Mouse (Mus musculus): ENCODE measurements around the gene Insrr. TPM values are rescaled to one million over a fixed set of nuclear protein-coding genes. Genes with fewer than 3 reads are reported as not detected.
"Not testable (repeated sequence)": the region's sequence is repeated elsewhere in the genome, so short reads cannot be mapped to it uniquely, and the experiment has no call there.

Gene Insrr
- polyA plus RNA-seq, 1 experiment from 2014 or later: 1.4 TPM

DNA sequence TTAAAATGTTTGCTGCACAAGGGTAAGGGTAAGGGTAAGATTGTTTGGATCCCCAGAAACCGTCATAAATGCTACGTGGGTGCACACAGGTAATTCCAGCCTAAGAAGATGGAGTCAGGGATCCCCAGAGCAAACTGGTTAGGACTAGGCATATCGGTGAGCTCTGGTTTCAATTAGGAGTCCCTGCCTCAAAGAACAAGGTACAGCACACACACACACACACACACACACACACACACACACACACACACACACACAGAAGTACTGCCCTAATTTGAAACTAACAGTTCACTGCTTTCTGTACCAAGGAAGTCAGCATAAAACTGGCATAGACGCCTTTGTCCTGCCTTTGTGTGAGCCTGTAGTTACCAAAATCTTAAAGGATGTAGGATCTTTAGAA is 15.7 kb downstream of the Insrr start:
- Histone ChIP-seq H3K36me3 (no peaks in the 10 kb centered on the region), H3K4me3 (no peak overlapping the region), H3K27ac (no peak overlapping the region), H3K4me1 (replicated peaks) (peaks cover 15% of the 10 kb centered on the region), H3K9ac (no peak overlapping the region), H3K4me2 (no peak overlapping the region), H3K9me3 (no peaks in the 10 kb centered on the region), H3K27me3 (peaks cover 81% of the 10 kb centered on the region)
- 76% methylated on average over 4 of the region's 4 CpGs for WGBS
- no peak for ATAC-seq (ENCODE audit: low FRiP score)

DNA sequence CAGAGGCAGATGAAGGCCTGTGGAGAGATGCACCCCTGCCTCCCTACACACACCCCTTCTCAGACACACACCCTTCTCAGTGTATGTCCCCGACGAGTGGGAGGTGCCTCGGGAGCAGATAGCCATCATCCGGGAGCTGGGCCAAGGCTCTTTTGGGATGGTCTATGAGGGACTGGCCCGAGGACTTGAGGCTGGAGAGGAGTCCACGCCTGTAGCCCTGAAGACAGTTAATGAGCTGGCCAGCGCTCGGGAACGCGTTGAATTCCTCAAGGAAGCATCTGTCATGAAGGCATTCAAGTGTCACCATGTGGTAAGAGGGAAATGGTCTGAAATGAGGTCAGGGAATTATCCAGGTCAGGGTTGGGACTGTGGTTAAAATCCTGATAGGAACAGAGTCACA is 16.1 kb downstream of the Insrr start:
- no peak overlapping the region for H3K9ac ChIP-seq
- no peaks in the 10 kb centered on the region for H3K9me3 ChIP-seq
- H3K27ac ChIP-seq: no peak overlapping the region
- no peak overlapping the region for H3K4me3 ChIP-seq
- peaks cover 76% of the 10 kb centered on the region for H3K27me3 ChIP-seq
- 56% methylated on average over 10 of the region's 10 CpGs for WGBS
- no peaks in the 10 kb centered on the region for H3K36me3 ChIP-seq
- no peak overlapping the region for H3K4me2 ChIP-seq
- peaks cover 15% of the 10 kb centered on the region for H3K4me1 ChIP-seq (replicated peaks)
- no peak for ATAC-seq (ENCODE audit: low FRiP score)

DNA sequence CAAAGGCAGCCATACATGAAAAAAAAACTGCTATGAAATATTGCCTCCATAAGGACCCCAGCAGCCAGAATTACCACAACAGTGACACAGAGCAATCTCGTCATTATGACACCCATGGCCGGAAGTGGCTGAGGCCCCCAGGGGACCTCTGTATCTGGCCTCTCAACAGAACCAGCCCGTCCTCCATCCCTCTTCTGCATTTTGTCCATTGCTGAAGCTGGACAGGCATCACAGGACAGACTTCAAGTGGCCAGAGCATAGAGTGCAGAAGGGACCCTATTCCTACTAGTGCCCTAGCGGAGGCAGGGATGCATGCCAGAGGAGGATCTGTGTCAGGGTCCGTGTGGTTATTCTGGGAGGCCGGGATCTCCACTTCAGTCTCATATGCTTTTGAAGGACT is 19.4 kb downstream of the Insrr start:
- WGBS: 70% methylated on average over 6 of the region's 6 CpGs
- 0 out of 2 replicates have a peak overlapping the region, but pooled peaks have one; percentile 39 for H3K9ac ChIP-seq
- H3K27me3 ChIP-seq: peaks cover 50% of the 10 kb centered on the region
- no peak overlapping the region for H3K4me2 ChIP-seq
- H3K27ac ChIP-seq: no peak overlapping the region
- H3K4me1 ChIP-seq (replicated peaks): peaks cover 9% of the 10 kb centered on the region; the same call in 1 of the 2 replicates
- H3K36me3 ChIP-seq: no peaks in the 10 kb centered on the region
- no peak for ATAC-seq (ENCODE audit: low FRiP score)
- H3K9me3 ChIP-seq: no peaks in the 10 kb centered on the region
- H3K4me3 ChIP-seq: no peak overlapping the region

DNA sequence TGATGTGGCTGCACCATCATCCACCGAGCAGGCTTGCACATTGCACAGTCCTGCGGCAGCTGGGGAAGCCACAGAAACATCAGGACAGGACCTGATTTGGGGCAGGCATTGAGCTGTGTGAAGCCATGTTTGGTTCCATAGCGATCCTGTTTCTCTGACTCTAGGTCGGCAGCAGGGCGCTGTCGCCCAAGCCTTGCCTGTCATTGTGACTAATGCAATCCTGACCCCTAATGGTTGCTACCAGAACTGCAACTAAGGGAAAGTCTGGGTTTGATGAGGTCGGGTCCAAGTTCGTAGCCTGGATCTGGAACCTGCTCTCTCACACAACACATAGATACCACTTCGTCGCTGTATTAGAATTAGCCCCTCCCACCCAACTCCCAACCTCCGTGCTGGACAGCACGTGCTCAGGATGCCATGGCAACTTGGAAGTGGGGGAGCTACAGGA is 19.9 kb downstream of the Insrr start:
- no peak overlapping the region for H3K4me3 ChIP-seq
- H3K4me2 ChIP-seq: no peak overlapping the region; the same call in 1 of the 2 replicates
- H3K9me3 ChIP-seq: no peaks in the 10 kb centered on the region
- WGBS: 7% methylated on average over 12 of the region's 12 CpGs
- peaks cover 9% of the 10 kb centered on the region; the same call in 1 of the 2 replicates for H3K4me1 ChIP-seq (replicated peaks)
- ATAC-seq (ENCODE audit: low FRiP score): peak; percentile 41
- no peaks in the 10 kb centered on the region for H3K36me3 ChIP-seq
- H3K27me3 ChIP-seq: peaks cover 45% of the 10 kb centered on the region
- no peak overlapping the region for H3K27ac ChIP-seq
- H3K9ac ChIP-seq: 0 out of 2 replicates have a peak overlapping the region, but pooled peaks have one; percentile 39

DNA sequence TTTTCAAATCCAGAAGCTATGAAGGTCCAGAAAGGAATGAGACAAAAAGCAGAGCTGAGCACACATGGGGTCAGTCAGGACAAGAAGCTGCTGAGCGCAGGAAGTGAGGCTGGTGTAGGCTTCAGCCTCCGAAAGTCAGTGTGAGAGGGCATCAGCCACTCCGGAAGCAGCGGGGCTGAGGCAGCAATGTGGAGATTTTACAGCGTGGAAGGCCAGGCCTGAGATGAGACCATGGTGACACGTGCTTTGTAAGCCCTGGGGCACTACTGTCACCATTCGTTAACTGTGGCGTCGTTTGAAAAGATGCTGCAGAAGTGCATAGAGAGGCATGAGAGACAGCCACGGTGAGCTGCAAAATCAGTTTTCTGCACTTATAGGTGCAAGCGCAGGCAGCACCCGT is 21.5 kb downstream of the Insrr start:
- Histone ChIP-seq H3K4me2 (no peak overlapping the region), H3K9ac (no peak overlapping the region), H3K27ac (no peak overlapping the region), H3K4me3 (no peak overlapping the region), H3K4me1 (replicated peaks) (peaks cover 9% of the 10 kb centered on the region; the same call in 1 of the 2 replicates), H3K36me3 (no peaks in the 10 kb centered on the region), H3K27me3 (peaks cover 40% of the 10 kb centered on the region), H3K9me3 (no peaks in the 10 kb centered on the region)
- ATAC-seq (ENCODE audit: low FRiP score): no peak
- WGBS: 52% methylated on average over 12 of the region's 12 CpGs

DNA sequence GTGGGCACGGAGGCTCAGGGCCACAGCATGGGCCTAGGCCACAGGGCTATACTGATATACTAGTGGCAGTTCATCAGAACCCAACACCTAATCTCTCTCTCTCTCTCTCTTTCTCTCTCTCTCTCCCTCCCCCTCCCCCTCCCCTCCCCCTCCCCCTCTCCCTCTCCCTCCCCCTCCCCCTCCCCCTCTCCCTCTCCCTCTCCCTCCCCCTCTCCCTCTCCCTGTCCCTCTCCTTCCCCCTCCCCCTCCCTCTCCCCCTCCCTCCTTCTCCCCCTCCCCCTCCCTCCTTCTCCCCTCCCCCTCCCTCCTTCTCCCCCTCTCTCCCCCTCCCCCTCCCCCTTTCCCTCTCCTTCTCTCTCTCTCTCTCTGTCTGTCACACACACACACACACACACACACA is 27.5 kb downstream of the Insrr start, which contains the start of gene Pear1:
Pear1 (minus strand) TSS at position 101 of the 400 bp plus-strand sequence.
- not testable (repeated sequence) for ATAC-seq (ENCODE audit: low FRiP score); H3K9ac ChIP-seq; H3K4me1 ChIP-seq (replicated peaks); H3K27me3 ChIP-seq; H3K36me3 ChIP-seq; H3K9me3 ChIP-seq; H3K4me2 ChIP-seq; H3K4me3 ChIP-seq; H3K27ac ChIP-seq
- WGBS: 75% methylated on average over 1 of the region's 1 CpGs

DNA sequence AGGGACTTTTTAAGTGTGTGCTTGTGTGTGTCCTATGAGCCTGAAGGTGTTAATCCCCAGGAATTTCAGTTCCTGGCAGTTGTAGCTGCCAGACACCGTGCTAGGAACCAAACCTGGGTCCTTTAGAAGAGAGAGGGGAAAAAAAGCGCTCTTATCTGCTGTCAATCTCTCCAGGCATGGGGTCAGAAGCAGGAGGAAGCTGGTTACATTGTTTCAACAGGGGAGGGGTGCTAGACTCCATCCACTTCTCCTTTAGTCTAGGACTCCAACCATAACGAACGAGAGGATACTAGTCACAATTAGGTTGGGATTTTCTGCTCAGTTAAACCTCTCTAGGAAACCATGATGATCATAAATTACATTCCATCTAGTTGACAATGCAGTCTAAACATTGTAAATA is 31.7 kb downstream of the Insrr start:
- no peak overlapping the region for H3K27ac ChIP-seq
- no peak overlapping the region for H3K4me3 ChIP-seq
- no peak overlapping the region for H3K9ac ChIP-seq
- no peak overlapping the region for H3K4me2 ChIP-seq
- no peaks in the 10 kb centered on the region for H3K9me3 ChIP-seq
- no peaks in the 10 kb centered on the region for H3K27me3 ChIP-seq
- H3K4me1 ChIP-seq (replicated peaks): no peaks in the 10 kb centered on the region
- no peaks in the 10 kb centered on the region for H3K36me3 ChIP-seq
- no peak for ATAC-seq (ENCODE audit: low FRiP score)
- whole genome bisulfite sequencing: 53% methylated on average over 4 of the region's 4 CpGs

DNA sequence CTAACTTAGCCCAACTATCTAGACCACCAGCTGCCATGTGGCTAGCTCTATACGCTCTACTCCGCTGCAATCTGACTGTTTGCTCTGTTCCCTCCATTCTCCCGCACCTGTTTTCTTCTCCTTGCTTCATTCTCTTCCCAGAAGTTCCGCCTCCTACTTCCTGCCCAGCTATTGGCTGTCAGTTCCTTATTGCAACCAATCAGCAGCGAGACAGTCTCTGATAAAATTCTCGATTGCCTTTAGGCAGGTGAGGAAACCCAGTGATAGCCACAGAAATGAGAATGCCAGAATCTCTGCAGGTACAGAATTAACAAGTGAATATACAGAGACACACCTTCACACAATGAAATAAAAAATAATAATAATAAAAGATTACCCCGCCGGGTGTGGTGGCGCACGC is 32.3 kb downstream of the Insrr start:
- WGBS: 53% methylated on average over 10 of the region's 10 CpGs
- Histone ChIP-seq H3K4me1 (replicated peaks) (no peaks in the 10 kb centered on the region), H3K9ac (no peak overlapping the region), H3K36me3 (no peaks in the 10 kb centered on the region), H3K4me3 (no peak overlapping the region), H3K4me2 (no peak overlapping the region), H3K27me3 (no peaks in the 10 kb centered on the region), H3K9me3 (no peaks in the 10 kb centered on the region), H3K27ac (no peak overlapping the region)
- no peak for ATAC-seq (ENCODE audit: low FRiP score)

DNA sequence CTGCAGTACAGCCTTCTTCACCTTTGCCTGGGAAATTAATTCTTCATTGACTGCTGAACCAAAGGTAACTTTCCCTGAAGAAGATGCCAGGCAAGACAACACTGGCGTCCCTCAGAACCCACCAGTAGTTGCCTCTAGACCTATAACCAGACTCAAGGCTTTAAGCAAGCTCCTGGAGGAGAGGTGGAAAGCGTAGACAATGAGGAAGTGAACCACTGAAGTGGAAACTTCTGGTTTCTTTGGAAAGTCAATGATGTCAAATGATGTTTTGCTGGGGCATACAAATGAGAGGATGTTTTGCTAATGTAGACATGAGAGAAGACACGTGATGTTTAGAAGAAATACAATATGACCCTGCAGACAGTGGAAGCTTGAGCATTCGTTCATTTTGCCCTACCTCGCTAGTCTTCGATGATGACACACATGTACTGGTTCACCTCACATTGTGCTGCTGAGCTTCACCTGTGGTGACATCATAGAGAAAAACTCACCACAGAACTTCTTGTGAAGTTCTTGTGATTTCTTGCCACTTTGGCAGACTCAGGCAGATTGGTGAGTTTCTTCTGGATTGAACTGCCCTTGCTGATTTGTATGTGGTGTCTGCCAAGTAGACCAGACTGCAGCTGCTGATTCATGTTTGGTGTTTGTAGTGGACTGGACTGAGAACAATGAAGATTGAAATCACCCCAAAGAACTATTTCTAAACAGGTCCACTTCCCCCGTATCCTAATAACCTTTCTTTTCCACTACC is 35.5 kb downstream of the Insrr start:
- Histone ChIP-seq H3K9me3 (no peaks in the 10 kb centered on the region), H3K36me3 (no peaks in the 10 kb centered on the region)
- 86% methylated on average over 7 of the region's 7 CpGs for WGBS

DNA sequence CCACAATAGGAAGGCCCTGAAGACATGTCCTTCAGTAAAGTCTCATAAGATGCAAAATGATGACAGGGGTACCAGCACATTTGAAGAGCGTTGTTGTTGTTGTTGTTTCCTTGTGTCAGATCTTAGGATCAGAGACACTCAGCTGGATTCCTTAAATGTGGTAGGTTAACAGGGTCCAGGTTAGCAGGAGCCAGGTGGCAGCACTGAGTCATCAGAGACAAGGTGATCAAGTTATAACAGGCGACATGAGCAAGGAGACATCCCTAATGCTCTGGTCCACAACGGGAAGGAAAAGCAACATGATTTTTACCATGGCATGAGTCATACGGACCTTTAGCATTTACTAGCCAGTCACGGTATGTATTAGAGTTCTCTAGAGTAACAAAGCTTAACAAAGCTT is 36.7 kb downstream of the Insrr start:
- WGBS: 73% methylated on average over 5 of the region's 5 CpGs
- H3K36me3 ChIP-seq: no peaks in the 10 kb centered on the region
- H3K4me2 ChIP-seq: no peak overlapping the region
- H3K27me3 ChIP-seq: 0 out of 2 replicates have a peak, but pooled peaks cover 2% of the 10 kb centered on the region
- no peak overlapping the region for H3K4me3 ChIP-seq
- no peak overlapping the region for H3K27ac ChIP-seq
- H3K4me1 ChIP-seq (replicated peaks): no peaks in the 10 kb centered on the region
- no peaks in the 10 kb centered on the region for H3K9me3 ChIP-seq
- no peak for ATAC-seq (ENCODE audit: low FRiP score)
- no peak overlapping the region for H3K9ac ChIP-seq

More for the DNA sequence above, 35.5 kb downstream of the Insrr start:
- no peak overlapping the region for H3K27ac ChIP-seq
- no peak overlapping the region for H3K4me2 ChIP-seq
- 0 out of 2 replicates have a peak, but pooled peaks cover under 1% of the 10 kb centered on the region for H3K27me3 ChIP-seq
- H3K4me3 ChIP-seq: no peak overlapping the region
- H3K9ac ChIP-seq: no peak overlapping the region
- no peak for ATAC-seq (ENCODE audit: low FRiP score)
- H3K4me1 ChIP-seq (replicated peaks): no peaks in the 10 kb centered on the region

DNA sequence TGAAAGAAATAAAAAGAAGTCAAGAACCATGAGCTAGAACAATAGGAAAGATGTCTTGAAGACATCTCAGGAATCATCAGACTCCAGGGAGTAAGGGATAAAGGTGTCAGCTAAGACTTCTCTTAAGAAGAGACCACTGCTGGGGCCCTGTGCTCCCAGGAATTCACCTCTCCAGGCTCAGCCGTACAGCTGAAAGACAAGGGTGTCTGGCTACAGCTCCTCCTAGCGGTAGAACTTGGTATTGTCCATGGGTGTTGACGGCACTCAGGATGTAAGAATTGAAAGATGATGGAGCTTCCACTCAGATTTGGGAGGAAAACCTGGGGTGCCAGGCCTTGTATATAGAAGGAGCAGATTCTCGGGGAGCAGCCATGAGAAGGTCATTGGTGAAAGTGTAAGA is 41.9 kb downstream of the Insrr start:
- Histone ChIP-seq H3K4me1 (replicated peaks) (no peaks in the 10 kb centered on the region), H3K9me3 (no peaks in the 10 kb centered on the region), H3K4me2 (no peak overlapping the region), H3K4me3 (no peak overlapping the region), H3K27me3 (0 out of 2 replicates have a peak, but pooled peaks cover 5% of the 10 kb centered on the region), H3K27ac (no peak overlapping the region), H3K36me3 (no peaks in the 10 kb centered on the region), H3K9ac (no peak overlapping the region)
- ATAC-seq (ENCODE audit: low FRiP score): no peak
- WGBS: under 1% methylated on average over 4 of the region's 4 CpGs

DNA sequence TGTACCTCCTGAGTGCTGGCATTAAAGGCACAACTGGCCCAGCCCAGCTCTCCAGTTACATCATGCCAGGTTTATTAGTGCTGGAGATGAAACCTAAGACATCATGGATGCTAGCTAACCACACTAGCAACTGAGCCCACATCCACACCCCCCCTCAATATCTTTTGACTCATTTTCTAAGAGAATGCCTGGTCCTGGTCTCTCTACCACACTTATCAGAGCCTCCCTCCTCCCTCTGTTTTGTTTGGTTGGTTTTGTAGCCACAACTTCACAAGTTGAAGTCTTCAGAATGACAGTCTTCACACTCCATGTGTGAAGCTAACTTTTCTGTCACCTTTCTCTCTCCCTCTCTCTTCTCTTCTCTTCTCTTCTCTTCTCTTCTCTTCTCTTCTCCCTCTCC is 44.1 kb downstream of the Insrr start:
- 0 out of 2 replicates have a peak, but pooled peaks cover 5% of the 10 kb centered on the region for H3K27me3 ChIP-seq
- no peak overlapping the region for H3K9ac ChIP-seq
- ATAC-seq (ENCODE audit: low FRiP score): no peak
- no peaks in the 10 kb centered on the region for H3K4me1 ChIP-seq (replicated peaks)
- no peaks in the 10 kb centered on the region for H3K36me3 ChIP-seq
- no peak overlapping the region for H3K4me3 ChIP-seq
- H3K27ac ChIP-seq: no peak overlapping the region
- H3K4me2 ChIP-seq: no peak overlapping the region
- H3K9me3 ChIP-seq: no peaks in the 10 kb centered on the region

DNA sequence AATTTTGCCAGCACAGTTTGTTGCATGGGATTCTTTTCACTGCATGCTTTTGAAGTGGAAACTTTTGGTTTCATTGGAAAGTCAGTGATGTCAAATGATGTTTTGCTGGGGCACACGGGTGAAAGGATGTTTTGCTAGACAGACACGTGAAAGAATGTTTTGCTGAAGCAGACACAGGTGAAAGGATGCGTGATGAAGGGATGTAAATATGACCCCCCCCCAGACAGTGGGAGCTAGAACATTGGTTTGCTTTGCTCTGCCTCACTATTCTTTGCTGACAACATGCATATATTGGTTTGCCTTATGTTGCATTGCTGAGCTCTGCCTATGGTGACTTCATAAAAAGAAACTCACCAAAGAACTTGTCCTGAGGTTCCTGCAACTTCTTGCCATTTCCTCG is 48.2 kb downstream of the Insrr start:
- no peak overlapping the region for H3K4me2 ChIP-seq
- H3K9me3 ChIP-seq: no peaks in the 10 kb centered on the region
- no peak overlapping the region for H3K9ac ChIP-seq
- H3K4me1 ChIP-seq (replicated peaks): no peaks in the 10 kb centered on the region
- H3K36me3 ChIP-seq: no peaks in the 10 kb centered on the region
- WGBS: 82% methylated on average over 4 of the region's 4 CpGs
- ATAC-seq (ENCODE audit: low FRiP score): no peak
- no peaks in the 10 kb centered on the region for H3K27me3 ChIP-seq
- no peak overlapping the region for H3K27ac ChIP-seq
- no peak overlapping the region for H3K4me3 ChIP-seq
